Mouse (Mus musculus) R1 (cell line): ENCODE results near the gene Npy4r.

Experiments
- DNase-seq: peaks from one replicate; pipeline ENCODE4 v3.0.0-alpha.2; 2018; ENCODE audit warnings: low read depth, low spot score

The Npy4r gene

GRCm38 (mm10) chr14:34120016-34120910 is 32.0 kb downstream of the Npy4r start:
- no peak for DNase-seq

GRCm38 (mm10) chr14:34119046-34119723 is 33.1 kb downstream of the Npy4r start:
- DNase-seq = no peak

- DNase-seq = no peak
Observed at GRCm38 (mm10) chr14:34114311-34114710, 38.0 kb downstream of the Npy4r start.

DNA sequence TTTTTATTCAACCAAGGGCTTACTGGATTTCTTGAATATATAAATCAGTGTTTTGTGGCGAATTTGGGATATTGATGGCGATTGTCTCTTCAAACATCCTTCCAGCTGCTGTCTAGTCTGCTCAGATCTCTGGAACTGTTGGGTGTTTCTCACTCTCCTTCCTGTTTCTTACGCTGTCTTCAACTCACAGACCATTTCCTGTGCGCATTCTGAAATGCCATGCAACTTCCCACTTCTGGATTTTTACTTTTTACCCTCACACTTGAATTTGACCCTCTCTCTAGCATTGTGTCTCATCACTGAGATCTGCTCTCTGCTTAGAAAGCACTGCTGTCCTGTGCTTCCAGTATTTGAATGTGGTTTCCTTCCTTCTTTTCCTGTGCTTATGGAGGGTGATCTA is 44.7 kb downstream of the Npy4r start:
- DNase-seq = no peak

GRCm38 (mm10) chr14:34106389-34107062 is 45.8 kb downstream of the Npy4r start:
- DNase-seq = peak; percentile 65

DNA sequence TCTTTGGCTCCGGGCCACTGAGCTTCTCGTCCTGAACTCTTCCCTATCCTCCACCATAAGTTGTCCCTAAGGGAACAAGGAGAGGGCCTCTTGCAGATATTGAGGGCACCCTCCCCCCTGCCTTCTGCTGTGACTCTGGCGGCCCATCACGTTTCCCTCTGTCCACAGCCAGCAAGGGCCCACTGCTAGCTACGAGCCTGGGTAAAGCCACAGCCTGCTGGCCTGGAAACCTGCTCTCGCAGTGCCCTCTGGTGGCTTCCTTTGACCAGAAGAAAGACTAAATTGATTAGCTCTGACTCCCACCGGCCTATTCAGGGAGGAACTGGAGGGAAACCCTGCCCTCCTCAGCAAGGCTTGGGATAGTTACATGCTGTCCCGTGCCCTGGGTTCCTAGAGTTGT is 47.4 kb downstream of the Npy4r start:
- peak; percentile 66 for DNase-seq

- DNase-seq = no peak
Observed at GRCm38 (mm10) chr14:34103855-34104254, 48.4 kb downstream of the Npy4r start.

DNA sequence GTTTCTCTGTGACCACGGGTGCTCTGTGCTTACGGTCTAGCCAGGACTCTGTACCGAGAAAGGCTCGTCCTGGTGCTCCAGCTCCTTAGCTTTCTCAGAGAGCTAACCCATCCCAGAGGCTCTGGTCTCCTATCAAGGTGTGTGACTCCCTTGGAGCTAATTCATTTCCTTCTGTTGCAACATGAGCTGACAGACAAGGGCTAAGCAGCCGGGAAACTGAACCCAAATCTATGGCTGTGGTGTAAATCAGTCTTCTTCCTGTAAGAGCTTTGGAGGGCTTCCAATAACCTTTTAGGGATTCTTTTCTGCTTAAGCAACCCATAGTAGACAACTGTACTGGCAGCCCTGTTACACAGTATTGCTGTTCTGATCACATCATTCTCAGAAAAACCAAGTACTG is 49.7 kb downstream of the Npy4r start, which contains the start of gene A630023A22Rik:
TSS of gene A630023A22Rik (minus strand) at position 154 of the 400 bp plus-strand sequence.
- DNase-seq = no peak

- DNase-seq = no peak
Observed at GRCm38 (mm10) chr14:34096161-34096560, 56.1 kb downstream of the Npy4r start.
